Mouse (Mus musculus): Measurements from ENCODE around the gene Hadh. TPM values are rescaled to one million over a fixed set of nuclear protein-coding genes. Genes with fewer than 3 reads are reported as not detected.

Hadh gene
- polyA plus RNA-seq, 1 experiment from 2014 or later, result 34.4 TPM

DNA sequence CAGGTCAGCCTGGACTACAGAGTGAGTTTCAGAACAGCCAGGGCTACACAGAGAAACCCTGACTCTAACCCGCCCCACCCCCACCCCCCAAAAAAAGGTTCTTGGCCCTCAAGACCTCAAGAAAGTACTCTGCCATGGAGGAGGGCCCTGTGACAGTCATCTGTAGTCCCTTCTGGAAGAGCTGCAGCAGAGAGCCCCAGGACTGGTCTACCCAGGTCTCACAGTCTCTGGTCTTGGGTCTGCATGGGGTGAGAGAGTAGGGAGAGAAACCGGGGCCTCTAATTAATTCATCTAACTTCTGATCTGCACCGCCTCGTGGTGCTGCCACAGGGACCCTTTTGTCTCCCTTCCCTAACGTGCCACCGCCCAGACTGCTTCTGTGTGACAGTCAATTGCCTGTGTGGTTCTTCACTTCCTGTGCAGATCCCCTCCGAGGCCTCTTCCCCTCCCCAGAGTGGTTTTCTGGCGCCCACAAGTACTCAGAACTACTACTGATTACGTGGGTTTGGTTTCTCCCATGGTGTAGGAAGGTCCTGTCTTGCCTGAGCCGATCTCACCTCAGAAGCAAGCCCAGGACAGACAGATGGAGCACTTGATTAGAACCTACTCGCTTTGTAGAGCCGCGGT is 63.5 kb downstream of the Hadh start:
- Histone ChIP-seq H3K9ac (no peak overlapping the region), H3K27me3 (no peaks in the 10 kb centered on the region), H3K4me2 (no peak overlapping the region), H3K36me3 (no peaks in the 10 kb centered on the region), H3K4me1 (replicated peaks) (no peaks in the 10 kb centered on the region), H3K9me3 (no peaks in the 10 kb centered on the region), H3K4me3 (no peak overlapping the region), H3K27ac (replicated peaks) (no peak overlapping the region)
- ATAC-seq (ENCODE audit: low read depth), result 0 out of 2 replicates have a peak, but pooled peaks have one; percentile 23
- 71% methylated on average over 13 of the region's 13 CpGs for WGBS

DNA sequence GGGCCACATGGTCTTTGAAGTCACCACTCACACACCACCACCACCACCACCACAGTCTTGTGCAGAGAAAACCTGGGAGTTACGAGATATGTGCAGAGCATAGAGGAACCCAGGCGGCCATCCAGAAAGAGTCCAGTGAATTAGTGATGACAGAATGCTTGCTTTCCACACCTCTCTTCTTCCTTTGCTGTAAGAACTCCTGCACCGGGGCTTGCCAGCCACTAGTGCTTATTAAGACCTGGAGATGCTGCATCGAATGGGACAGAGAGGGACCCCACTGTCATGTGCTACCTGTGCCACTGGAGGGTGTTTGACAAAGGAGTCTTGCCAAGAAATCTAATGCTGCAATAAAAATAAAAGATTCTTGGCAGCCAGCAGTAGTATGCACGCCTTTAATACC is 64.1 kb downstream of the Hadh start:
- H3K9me3 ChIP-seq, result no peaks in the 10 kb centered on the region
- H3K9ac ChIP-seq, result no peak overlapping the region
- 90% methylated on average over 5 of the region's 5 CpGs for WGBS
- H3K4me1 ChIP-seq (replicated peaks), result no peaks in the 10 kb centered on the region
- H3K4me3 ChIP-seq, result no peak overlapping the region
- H3K4me2 ChIP-seq, result no peak overlapping the region
- H3K27me3 ChIP-seq, result no peaks in the 10 kb centered on the region
- no peak for ATAC-seq (ENCODE audit: low read depth)
- H3K27ac ChIP-seq (replicated peaks), result no peak overlapping the region
- no peaks in the 10 kb centered on the region for H3K36me3 ChIP-seq

DNA sequence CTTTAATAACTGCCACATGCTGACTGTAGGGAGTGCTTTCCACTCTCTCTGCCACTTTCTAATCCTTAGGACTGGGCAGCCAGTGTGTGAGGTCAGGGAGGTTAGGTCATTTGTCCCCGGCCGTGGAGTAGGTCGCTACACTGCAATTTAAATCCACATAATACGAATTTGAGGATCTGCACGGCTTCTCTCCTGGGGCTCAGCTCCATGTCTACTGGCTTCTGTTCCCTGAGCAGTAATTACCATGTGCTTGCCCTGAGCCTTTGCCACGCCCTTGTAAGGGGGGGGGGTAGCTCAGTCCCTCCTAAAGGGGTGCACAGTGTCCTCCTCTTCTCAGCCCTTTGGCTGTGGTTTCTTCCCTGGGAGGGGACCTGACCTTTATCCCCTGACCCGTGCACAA is 69.6 kb downstream of the Hadh start:
- ATAC-seq (ENCODE audit: low read depth), result no peak

DNA sequence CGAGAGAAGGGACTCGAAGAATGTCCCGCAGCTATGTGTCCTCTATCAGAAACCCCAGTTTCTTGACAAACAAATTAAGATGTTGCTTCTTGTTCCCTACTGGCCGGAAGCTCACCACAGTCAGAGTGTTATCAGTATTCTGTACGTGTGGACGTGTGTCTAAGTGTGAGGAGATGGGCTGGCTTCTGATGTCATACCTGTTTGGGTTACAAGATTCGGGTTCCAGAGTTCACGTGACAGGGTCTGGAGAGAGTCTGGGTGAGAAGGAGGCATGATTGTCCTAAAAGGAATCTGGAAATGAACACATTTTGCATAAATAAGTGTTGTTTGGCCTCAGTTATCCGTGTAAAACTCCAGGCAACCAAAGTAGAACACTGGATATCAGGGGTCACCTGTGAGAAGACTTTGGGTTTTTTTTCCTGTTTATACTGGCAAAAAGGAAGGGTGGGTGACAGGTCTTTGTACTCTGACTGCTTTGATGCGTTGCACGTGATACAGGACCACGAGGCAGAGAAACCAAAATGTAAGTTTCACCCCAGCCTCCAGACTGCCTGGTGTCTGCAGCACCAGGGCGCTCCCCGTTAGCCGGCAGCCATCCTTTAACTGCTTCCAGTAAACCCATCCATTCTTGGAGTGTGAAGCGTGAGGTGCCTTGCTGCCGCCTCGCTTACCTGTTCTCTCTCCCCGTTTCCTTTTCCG is 72.2 kb downstream of the Hadh start:
- no peak overlapping the region for H3K4me3 ChIP-seq

More for the DNA sequence above, 69.6 kb downstream of the Hadh start:
- WGBS, result 60% methylated on average over 7 of the region's 7 CpGs
- Histone ChIP-seq H3K4me3 (no peak overlapping the region), H3K27me3 (no peaks in the 10 kb centered on the region), H3K36me3 (no peaks in the 10 kb centered on the region), H3K9me3 (no peaks in the 10 kb centered on the region), H3K4me1 (replicated peaks) (no peaks in the 10 kb centered on the region), H3K27ac (replicated peaks) (no peak overlapping the region), H3K9ac (no peak overlapping the region), H3K4me2 (no peak overlapping the region)

DNA sequence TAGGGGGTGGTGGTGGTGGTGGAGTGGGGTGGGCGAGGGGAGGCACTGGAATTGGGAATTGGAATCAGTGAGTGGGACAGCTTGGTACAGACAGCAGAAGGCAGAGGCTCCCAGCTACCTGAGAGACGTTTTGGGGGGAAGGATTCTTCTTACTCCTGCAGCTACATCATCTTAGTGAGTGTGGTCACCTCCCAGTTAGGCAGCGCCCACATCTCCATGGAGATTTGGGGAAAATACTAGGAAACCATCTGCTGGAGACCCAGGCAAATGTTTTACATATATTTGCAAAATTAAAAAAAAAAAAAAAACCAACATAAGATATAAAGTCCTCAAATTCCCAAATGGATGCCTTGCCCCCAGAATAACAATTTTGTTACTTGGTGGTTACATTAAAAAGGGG is 72.9 kb downstream of the Hadh start:
- no peaks in the 10 kb centered on the region for H3K36me3 ChIP-seq
- H3K27ac ChIP-seq (replicated peaks), result no peak overlapping the region
- 81% methylated on average over 3 of the region's 3 CpGs for WGBS
- H3K4me3 ChIP-seq, result no peak overlapping the region
- H3K4me2 ChIP-seq, result no peak overlapping the region
- H3K9me3 ChIP-seq, result no peaks in the 10 kb centered on the region
- no peaks in the 10 kb centered on the region for H3K4me1 ChIP-seq (replicated peaks)
- no peak overlapping the region for H3K9ac ChIP-seq
- ATAC-seq (ENCODE audit: low read depth), result no peak
- H3K27me3 ChIP-seq, result no peaks in the 10 kb centered on the region

More for the DNA sequence above, 72.2 kb downstream of the Hadh start:
- 86% methylated on average over 20 of the region's 20 CpGs for WGBS
- Histone ChIP-seq H3K9ac (no peak overlapping the region), H3K27me3 (no peaks in the 10 kb centered on the region), H3K4me1 (replicated peaks) (no peaks in the 10 kb centered on the region), H3K4me2 (no peak overlapping the region), H3K27ac (replicated peaks) (no peak overlapping the region), H3K36me3 (no peaks in the 10 kb centered on the region), H3K9me3 (no peaks in the 10 kb centered on the region)
- ATAC-seq (ENCODE audit: low read depth), result no peak

DNA sequence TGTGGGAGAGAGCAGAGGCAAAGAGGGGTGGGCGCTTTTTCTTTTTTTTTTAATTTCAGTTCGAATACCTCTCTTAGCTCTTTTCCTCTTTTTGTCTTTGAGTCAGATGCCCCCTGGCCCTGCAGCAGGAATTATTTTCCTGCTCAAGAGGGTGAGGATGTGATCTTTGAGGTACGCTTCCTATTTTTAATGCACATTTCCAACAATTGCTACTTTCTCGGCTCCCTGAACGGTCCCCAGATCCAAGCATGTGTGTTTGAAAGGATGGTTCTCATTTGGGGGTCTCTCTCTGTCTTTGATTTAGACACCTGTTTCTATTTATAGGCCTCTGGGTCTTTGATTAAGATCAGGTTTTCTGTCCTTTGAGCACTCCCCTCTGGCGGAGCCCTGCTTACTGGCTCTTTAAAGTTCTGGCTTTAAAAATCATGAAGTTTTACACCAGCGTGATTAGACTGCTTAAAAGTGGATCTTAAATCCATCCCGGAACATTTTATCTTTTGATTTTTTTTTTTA is 75.3 kb downstream of the Hadh start:
- Histone ChIP-seq H3K9me3 (no peaks in the 10 kb centered on the region), H3K36me3 (no peaks in the 10 kb centered on the region), H3K27ac (replicated peaks) (no peak overlapping the region), H3K4me2 (no peak overlapping the region), H3K27me3 (no peaks in the 10 kb centered on the region), H3K9ac (no peak overlapping the region), H3K4me3 (no peak overlapping the region), H3K4me1 (replicated peaks) (no peaks in the 10 kb centered on the region)
- ATAC-seq (ENCODE audit: low read depth), result no peak
- WGBS, result 84% methylated on average over 8 of the region's 8 CpGs

DNA sequence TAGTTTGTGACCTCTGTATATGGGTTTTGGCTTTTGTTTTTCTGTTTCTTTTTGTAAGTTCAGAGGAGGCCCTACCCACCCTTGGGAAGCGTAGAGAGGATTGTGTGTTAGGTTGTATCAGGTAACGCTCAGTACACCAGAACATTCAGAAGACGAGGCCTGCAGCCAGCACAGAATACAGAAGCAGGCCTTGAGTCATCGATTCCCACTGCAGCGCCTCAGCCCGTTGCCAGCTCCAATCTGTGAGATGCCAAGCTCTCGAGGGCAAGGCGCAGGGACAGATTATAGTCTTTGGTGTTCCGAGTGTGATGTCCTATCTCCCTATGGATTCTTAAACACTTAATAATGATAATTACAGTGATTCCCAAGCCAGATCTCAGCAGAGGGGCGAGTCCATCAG is 75.9 kb downstream of the Hadh start:
- no peaks in the 10 kb centered on the region for H3K4me1 ChIP-seq (replicated peaks)
- H3K27ac ChIP-seq (replicated peaks), result no peak overlapping the region
- 73% methylated on average over 10 of the region's 10 CpGs for WGBS
- no peak overlapping the region for H3K4me2 ChIP-seq
- H3K9me3 ChIP-seq, result no peaks in the 10 kb centered on the region
- no peaks in the 10 kb centered on the region for H3K36me3 ChIP-seq
- H3K4me3 ChIP-seq, result no peak overlapping the region
- H3K27me3 ChIP-seq, result no peaks in the 10 kb centered on the region
- no peak overlapping the region for H3K9ac ChIP-seq
- no peak for ATAC-seq (ENCODE audit: low read depth)

DNA sequence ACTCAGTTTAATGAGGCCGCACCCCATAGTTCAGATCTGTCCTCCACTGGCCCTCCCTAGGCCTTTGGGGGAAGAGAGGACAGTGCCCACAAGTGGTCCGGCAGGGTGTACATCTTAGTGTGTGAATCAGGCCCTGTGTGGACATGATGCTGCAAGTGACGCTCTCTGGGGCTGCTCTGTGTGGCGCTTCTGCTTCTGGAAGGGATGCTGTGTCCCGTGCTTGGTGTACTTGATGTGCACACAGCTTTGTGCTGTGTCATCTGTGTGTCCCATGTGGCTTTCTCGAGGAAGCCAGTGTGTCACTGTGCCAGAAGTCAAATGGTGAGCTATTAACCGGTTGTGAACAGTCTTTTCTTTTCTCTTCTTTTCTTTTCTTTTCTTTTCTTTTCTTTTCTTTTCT is 80.4 kb downstream of the Hadh start:
- Histone ChIP-seq H3K27me3 (no peaks in the 10 kb centered on the region), H3K36me3 (no peaks in the 10 kb centered on the region), H3K9me3 (no peaks in the 10 kb centered on the region), H3K27ac (replicated peaks) (no peak overlapping the region), H3K4me2 (no peak overlapping the region), H3K9ac (no peak overlapping the region), H3K4me3 (no peak overlapping the region), H3K4me1 (replicated peaks) (no peaks in the 10 kb centered on the region)
- 79% methylated on average over 7 of the region's 7 CpGs for WGBS
- ATAC-seq (ENCODE audit: low read depth), result no peak

DNA sequence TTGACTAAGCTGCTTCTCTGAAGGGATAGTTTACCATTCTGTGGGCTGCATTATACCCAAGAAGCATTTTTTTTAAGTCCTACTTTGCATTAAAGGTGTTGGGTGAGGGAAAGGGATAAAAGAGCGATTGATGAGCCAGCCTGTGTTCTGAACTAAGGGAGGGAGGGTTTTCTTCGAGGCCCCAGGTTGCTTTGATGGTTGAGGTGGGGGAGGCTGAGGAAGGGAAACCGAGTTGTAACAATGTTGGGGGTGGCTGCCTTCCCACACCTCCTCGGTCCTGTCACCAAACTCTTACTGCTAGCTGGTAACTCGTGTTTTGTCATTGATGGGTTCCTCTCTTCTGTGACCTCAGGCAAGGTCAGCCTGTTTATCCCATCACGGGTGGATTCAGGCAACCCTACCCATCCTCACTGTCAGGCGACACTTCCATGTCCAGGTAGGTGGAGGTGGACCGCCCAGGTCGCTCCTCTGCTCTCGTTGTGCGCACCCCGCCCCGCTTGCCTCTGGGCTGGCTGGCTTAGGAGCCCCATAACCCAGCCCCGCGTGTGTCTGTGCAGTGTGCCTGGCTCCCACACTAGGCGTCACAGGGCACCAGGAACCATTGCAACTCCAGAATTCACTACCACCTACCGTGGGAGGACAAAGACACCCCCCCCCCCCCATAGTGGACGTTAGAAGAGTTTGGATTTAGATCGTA is 81.1 kb downstream of the Hadh start:
- 83% methylated on average over 19 of the region's 19 CpGs for WGBS
- Histone ChIP-seq H3K36me3 (no peaks in the 10 kb centered on the region), H3K4me1 (replicated peaks) (no peaks in the 10 kb centered on the region), H3K4me3 (no peak overlapping the region), H3K4me2 (no peak overlapping the region), H3K9ac (no peak overlapping the region), H3K27me3 (no peaks in the 10 kb centered on the region), H3K9me3 (no peaks in the 10 kb centered on the region), H3K27ac (replicated peaks) (no peak overlapping the region)
- no peak for ATAC-seq (ENCODE audit: low read depth)

DNA sequence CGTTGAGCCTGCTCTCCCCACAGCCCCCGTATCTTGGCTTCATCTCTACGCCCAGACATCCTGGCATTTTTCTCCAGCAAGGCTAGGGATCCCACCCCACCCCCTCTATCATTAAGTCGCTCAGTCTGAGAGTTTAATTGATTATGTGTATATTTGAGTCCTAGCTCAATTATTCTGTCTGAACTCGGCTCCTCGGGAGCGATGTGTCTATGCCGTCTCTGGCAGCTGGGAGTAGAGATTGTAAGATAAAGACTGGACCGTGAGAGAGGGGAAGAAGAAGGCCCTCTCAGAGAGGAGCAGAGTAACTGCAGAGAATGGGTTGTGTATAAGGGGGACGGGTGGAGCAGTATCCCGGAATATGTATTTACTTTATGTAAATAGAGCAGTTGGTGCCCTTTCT is 81.7 kb downstream of the Hadh start:
- Histone ChIP-seq H3K27me3 (no peaks in the 10 kb centered on the region), H3K9ac (no peak overlapping the region), H3K4me3 (no peak overlapping the region), H3K4me1 (replicated peaks) (no peaks in the 10 kb centered on the region), H3K4me2 (no peak overlapping the region), H3K9me3 (no peaks in the 10 kb centered on the region), H3K36me3 (no peaks in the 10 kb centered on the region), H3K27ac (replicated peaks) (no peak overlapping the region)
- no peak for ATAC-seq (ENCODE audit: low read depth)
- WGBS, result 73% methylated on average over 11 of the region's 11 CpGs

DNA sequence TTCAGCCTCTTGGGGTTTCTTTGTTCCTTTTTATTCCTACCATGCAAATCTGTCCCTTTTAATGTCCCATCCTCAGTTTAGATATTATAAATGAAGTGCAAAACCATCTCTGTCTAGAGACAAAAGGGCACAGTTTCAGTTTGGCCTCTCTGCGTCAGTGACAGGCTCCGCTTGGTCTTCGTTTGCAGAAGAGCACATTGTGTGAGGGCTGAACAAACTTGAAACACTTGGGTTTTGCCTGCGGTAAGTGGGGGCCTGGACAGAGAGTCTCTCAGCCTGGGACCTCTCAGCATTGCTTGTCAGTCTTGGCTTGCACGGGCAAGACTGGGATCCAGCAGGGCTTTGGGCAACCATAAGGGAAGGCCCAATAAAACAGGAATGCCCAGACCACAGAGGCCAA is 85.7 kb downstream of the Hadh start:
- Histone ChIP-seq H3K36me3 (no peaks in the 10 kb centered on the region), H3K4me3 (no peak overlapping the region), H3K27me3 (no peaks in the 10 kb centered on the region), H3K9ac (no peak overlapping the region), H3K27ac (replicated peaks) (no peak overlapping the region), H3K4me2 (no peak overlapping the region), H3K9me3 (no peaks in the 10 kb centered on the region), H3K4me1 (replicated peaks) (peaks cover 6% of the 10 kb centered on the region)
- WGBS, result 84% methylated on average over 5 of the region's 5 CpGs
- ATAC-seq (ENCODE audit: low read depth), result no peak

Measured in neural tube, embryonic 13.5 days (tissue).